Mouse (Mus musculus) liver, postnatal 0 days (tissue): ENCODE data around the gene Lysmd3. TPM values are rescaled to one million over a fixed set of nuclear protein-coding genes. Genes with fewer than 3 reads are reported as not detected.
A peak's percentile ranks its signal among the peaks of the same experiment; 100 is the strongest.

ENCODE experiments used
- ATAC-seq: fragments of 200-750 bp; cut with Nextera tagmentation; 2 replicates; pipeline ENCODE4 v1.8.0; 2017; ENCODE audit warnings: mild to moderate bottlenecking, moderate library complexity
- DNase-seq: peaks from one replicate; pipeline ENCODE4 v3.0.0-alpha.2; 2016
- H3K27ac ChIP-seq: fragments of 300-500 bp; sonication (generic); 2 replicates; pipeline ENCODE4 v1.5.1; 2014; ENCODE audit warnings: antibody characterized with exemption, moderate library complexity, mild to moderate bottlenecking, low read depth
- H3K27me3 ChIP-seq: fragments of 300-500 bp; sonication (generic); 2 replicates; pipeline ENCODE4 v1.6.1; 2014; ENCODE audit warnings: low read length, control low read depth, mixed read lengths; ENCODE audit not compliant: insufficient read depth
- H3K36me3 ChIP-seq: fragments of 300-500 bp; sonication (generic); replicated peaks from 2 replicates; pipeline ENCODE4 v1.6.1; 2014; ENCODE audit warnings: mild to moderate bottlenecking, control low read depth, low read length, moderate library complexity, mixed read lengths; ENCODE audit not compliant: insufficient read depth
- H3K4me1 ChIP-seq: fragments of 300-500 bp; sonication (generic); 2 replicates; pipeline ENCODE4 v1.6.1; 2014; ENCODE audit warnings: antibody characterized with exemption, mild to moderate bottlenecking, control low read depth; ENCODE audit not compliant: insufficient read depth
- H3K4me2 ChIP-seq: fragments of 300-500 bp; sonication (generic); 2 replicates; pipeline ENCODE4 v1.6.1; 2014; ENCODE audit warnings: low read depth, mild to moderate bottlenecking, low read length, moderate library complexity, mixed read lengths
- H3K4me3 ChIP-seq: fragments of 300-500 bp; sonication (generic); 2 replicates; pipeline ENCODE4 v1.5.1; 2014; ENCODE audit warnings: low read depth, low read length
- H3K9ac ChIP-seq: fragments of 300-500 bp; sonication (generic); replicated peaks from 2 replicates; pipeline ENCODE4 v1.6.1; 2014; ENCODE audit warnings: mild to moderate bottlenecking, moderate library complexity
- H3K9me3 ChIP-seq: fragments of 300-500 bp; sonication (generic); 2 replicates; pipeline ENCODE4 v1.6.1; 2016; ENCODE audit warnings: mild to moderate bottlenecking, control low read depth, low read length, mixed read lengths
- CTCF ChIP-seq: sonication (generic); IDR thresholded peaks from 2 replicates; pipeline ENCODE4 v1.5.1; 2016; ENCODE audit warnings: antibody characterized with exemption, low read depth
- EP300 ChIP-seq: IDR thresholded peaks from 2 replicates; pipeline ENCODE4 v1.6.1; 2016; ENCODE audit warnings: antibody characterized with exemption, low read depth, mild to moderate bottlenecking
- WGBS: fragments of 180-500 bp; shearing (Covaris S2); extraction: QIAGEN DNeasy Blood & Tissue Kit; methylation state at CpG from one replicate; pipeline ENCODE4 v1.1.7; 2014; ENCODE audit not compliant: insufficient replicate concordance; 5-methylcytosine and 5-hydroxymethylcytosine counted together
- polyA plus RNA-seq: library from polyadenylated mRNA; unstranded; fragments of >200 nt; fragmentation: Nextera tagmentation; extraction: Ambion mirVana; gene quantifications from 2 replicates; pipeline ENCODE4 v1.2.1, GENCODE M21; 2015

Gene Lysmd3
- polyA plus RNA-seq, 1 experiment from 2014 or later = 10.2 TPM

- no peak overlapping the region for H3K27ac ChIP-seq
- 81% methylated on average over 3 of the region's 3 CpGs for WGBS
These were observed 27.4 kb downstream of the Lysmd3 start for GRCm38 (mm10) chr13:81684884-81685283.

GRCm38 (mm10) chr13:81689587-81689986 lies 32.1 kb downstream of the Lysmd3 start:
- Histone ChIP-seq H3K4me2 (no peak overlapping the region), H3K27ac (no peak overlapping the region), H3K4me1 (peaks cover 6% of the 10 kb centered on the region; the same call in 1 of the 2 replicates), H3K4me3 (no peak overlapping the region), H3K27me3 (no peaks in the 10 kb centered on the region), H3K9ac (no peak overlapping the region), H3K36me3 (peaks cover 8% of the 10 kb centered on the region; the same call in 1 of the 2 replicates), H3K9me3 (no peaks in the 10 kb centered on the region)
- ATAC-seq (peak; percentile 46; the same call in 1 of the 2 replicates), DNase-seq (peak; percentile 46)
- TF ChIP-seq CTCF = no peak
- TF ChIP-seq EP300 = no peak
- WGBS = 66% methylated on average over 3 of the region's 3 CpGs

More at GRCm38 (mm10) chr13:81684884-81685283, 27.4 kb downstream of the Lysmd3 start:
- Histone ChIP-seq H3K9me3 (no peaks in the 10 kb centered on the region), H3K4me3 (no peak overlapping the region), H3K27me3 (no peaks in the 10 kb centered on the region), H3K4me1 (peaks cover 2% of the 10 kb centered on the region; the same call in 1 of the 2 replicates), H3K4me2 (no peak overlapping the region), H3K36me3 (peaks cover 16% of the 10 kb centered on the region), H3K9ac (no peak overlapping the region)
- no peak for ATAC-seq
- TF ChIP-seq EP300 = no peak
- TF ChIP-seq CTCF = no peak
- no peak for DNase-seq

GRCm38 (mm10) chr13:81690477-81690876 lies 33.0 kb downstream of the Lysmd3 start:
- Histone ChIP-seq H3K4me2 (peak overlapping the region; percentile 51), H3K4me3 (no peak overlapping the region), H3K36me3 (peaks cover 7% of the 10 kb centered on the region; the same call in 1 of the 2 replicates), H3K4me1 (peaks cover 6% of the 10 kb centered on the region; the same call in 1 of the 2 replicates), H3K9ac (no peak overlapping the region), H3K9me3 (no peaks in the 10 kb centered on the region), H3K27me3 (no peaks in the 10 kb centered on the region), H3K27ac (peak overlapping the region; percentile 46; the same call in 1 of the 2 replicates)
- ATAC-seq (peak; percentile 80), DNase-seq (peak; percentile 20)
- WGBS = 42% methylated on average over 10 of the region's 10 CpGs
- no peak for TF ChIP-seq CTCF
- TF ChIP-seq EP300 = peak; percentile 89

- no peak overlapping the region for H3K9ac ChIP-seq
- H3K4me3 ChIP-seq = no peak overlapping the region
- ATAC-seq (peak; percentile 75), DNase-seq (peak; percentile 26)
- peaks cover 6% of the 10 kb centered on the region; the same call in 1 of the 2 replicates for H3K4me1 ChIP-seq
- H3K9me3 ChIP-seq = no peaks in the 10 kb centered on the region
- TF ChIP-seq CTCF (no peak), EP300 (no peak)
- H3K4me2 ChIP-seq = peak overlapping the region; percentile 20; the same call in 1 of the 2 replicates
- H3K27me3 ChIP-seq = no peaks in the 10 kb centered on the region
- peak overlapping the region; percentile 17; the same call in 1 of the 2 replicates for H3K27ac ChIP-seq
- H3K36me3 ChIP-seq = 0 out of 2 replicates have a peak, but pooled peaks cover 2% of the 10 kb centered on the region
- 49% methylated on average over 9 of the region's 9 CpGs for WGBS
These were observed 34.1 kb downstream of the Lysmd3 start for GRCm38 (mm10) chr13:81691606-81692005.

GRCm38 (mm10) chr13:81694446-81694845 lies 37.0 kb downstream of the Lysmd3 start:
- Histone ChIP-seq H3K36me3 (peaks cover 8% of the 10 kb centered on the region; the same call in 1 of the 2 replicates), H3K4me2 (no peak overlapping the region), H3K9me3 (no peaks in the 10 kb centered on the region), H3K4me1 (peaks cover 6% of the 10 kb centered on the region; the same call in 1 of the 2 replicates), H3K9ac (no peak overlapping the region), H3K27me3 (no peaks in the 10 kb centered on the region), H3K4me3 (no peak overlapping the region), H3K27ac (no peak overlapping the region)
- TF ChIP-seq EP300 = no peak
- no peak for TF ChIP-seq CTCF
- no peak for DNase-seq
- no peak for ATAC-seq
- 92% methylated on average over 12 of the region's 12 CpGs for WGBS

GRCm38 (mm10) chr13:81703148-81703547 lies 45.7 kb downstream of the Lysmd3 start:
- 77% methylated on average over 7 of the region's 7 CpGs for WGBS
- Histone ChIP-seq H3K9ac (no peak overlapping the region), H3K9me3 (no peaks in the 10 kb centered on the region), H3K27me3 (no peaks in the 10 kb centered on the region), H3K36me3 (peaks cover 3% of the 10 kb centered on the region; the same call in 1 of the 2 replicates), H3K4me1 (no peaks in the 10 kb centered on the region), H3K27ac (no peak overlapping the region), H3K4me3 (no peak overlapping the region), H3K4me2 (no peak overlapping the region)
- DNase-seq (no peak), ATAC-seq (no peak)
- TF ChIP-seq CTCF (no peak), EP300 (no peak)
